Mouse (Mus musculus) cortical plate, adult 2 months (tissue): ENCODE measurements at regions not wholly inside any gene's neighbourhood (a gene's known extent, or its start where the extent isn't known, plus 50 kb on each side); places are given as distances from the start of the nearest gene placed in this dataset.

Source experiments
- CTCF ChIP-seq: fragments of 200-500 bp; IDR thresholded peaks from 2 replicates; pipeline ENCODE4 v1.5.1; 2011; ENCODE audit warnings: mild to moderate bottlenecking, control low read depth, low read length; ENCODE audit not compliant: insufficient read depth; ENCODE audit errors: extremely low read depth
- POLR2A ChIP-seq: fragments of 200-500 bp; IDR thresholded peaks from 2 replicates; pipeline ENCODE4 v1.6.1; 2011; ENCODE audit warnings: mild to moderate bottlenecking, low read length, control low read depth; ENCODE audit not compliant: insufficient read depth; ENCODE audit errors: extremely low read depth

DNA sequence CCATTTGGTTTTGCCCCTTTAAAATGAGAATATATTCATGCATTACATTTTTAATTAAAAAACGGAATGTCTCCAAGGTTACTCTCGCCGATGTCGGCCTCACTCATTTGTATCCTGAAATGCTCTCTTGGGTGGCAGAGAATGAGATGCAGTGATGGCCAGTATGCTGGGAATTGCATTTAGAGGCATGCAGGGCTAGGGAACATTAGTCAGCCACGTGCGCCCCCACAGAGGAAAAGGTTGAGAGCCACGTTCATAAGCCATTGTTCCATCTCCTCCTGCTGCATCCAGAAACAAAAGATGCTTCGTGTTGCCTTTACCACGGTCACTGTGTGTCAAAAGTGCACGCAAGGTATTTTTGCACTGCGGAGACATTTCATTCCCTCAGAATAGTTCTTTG, 172.9 kb upstream of the Pmfbp1 start:
- TF ChIP-seq CTCF (no peak), POLR2A (no peak)
